Mouse (Mus musculus) heart, postnatal 4 days (tissue): Measurements from ENCODE around the gene Dnajc14. TPM values are rescaled to one million over a fixed set of nuclear protein-coding genes. Genes with fewer than 3 reads are reported as not detected.
A peak's percentile ranks its signal among the peaks of the same experiment; 100 is the strongest.

Experiments used
- DNase-seq: peaks from one replicate; pipeline ENCODE4 v3.0.0; 2021
- total RNA-seq, 2 experiments: library from RNA; stranded (reverse); gene quantifications; 2 replicates each; pipeline ENCODE4 v1.2.3; 2021

Dnajc14 gene
- 10 to 100 TPM; 45.0 to 48.0 TPM for total RNA-seq

DNA sequence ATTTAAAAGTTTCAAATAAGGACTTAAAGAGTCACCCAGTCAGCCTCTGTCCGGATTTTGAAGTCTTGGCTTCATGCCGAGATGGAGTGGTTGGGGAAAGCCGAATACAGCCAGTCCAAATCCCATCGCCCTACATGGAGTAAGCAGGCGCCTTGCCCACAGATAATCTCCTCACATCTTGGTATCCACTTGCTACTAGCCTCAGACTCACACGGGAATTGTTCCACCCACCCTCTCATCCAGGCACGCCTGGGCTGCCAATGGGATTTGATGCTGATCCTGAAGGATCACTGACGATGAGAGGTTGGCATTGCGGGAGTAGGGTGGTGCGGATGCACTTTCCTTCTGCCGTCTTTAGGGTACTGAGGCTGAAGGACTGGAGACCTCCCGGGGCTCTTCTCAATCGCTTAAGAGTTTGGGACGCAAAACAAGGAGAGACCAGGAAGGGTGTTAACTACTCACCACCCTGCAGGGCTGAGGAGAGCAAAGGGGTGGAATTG, at the start of gene Dnajc14:
Dnajc14 (plus strand) TSS at position 292 of the 500 bp plus-strand sequence.
- peak; percentile 71 for DNase-seq

DNA sequence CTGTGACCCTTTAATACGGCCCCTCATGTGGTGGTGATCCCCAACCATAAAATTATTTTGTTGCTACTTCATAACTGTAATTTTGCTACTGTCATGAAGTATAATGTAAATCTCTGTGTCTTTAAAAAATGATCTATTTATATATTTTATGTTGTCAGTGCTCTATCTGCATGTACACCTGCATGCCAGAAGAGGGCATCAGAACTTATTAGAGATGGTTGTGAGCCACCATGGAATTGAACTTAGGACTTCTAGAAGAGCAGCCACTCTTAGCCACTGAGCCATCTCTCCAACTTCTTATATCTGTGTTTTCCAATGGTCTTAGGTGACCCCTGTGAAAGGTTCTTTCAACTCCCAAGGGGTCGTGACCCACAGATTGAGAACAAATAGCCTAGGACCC, 31.0 kb upstream of the Dnajc14 start:
- DNase-seq, result no peak

DNA sequence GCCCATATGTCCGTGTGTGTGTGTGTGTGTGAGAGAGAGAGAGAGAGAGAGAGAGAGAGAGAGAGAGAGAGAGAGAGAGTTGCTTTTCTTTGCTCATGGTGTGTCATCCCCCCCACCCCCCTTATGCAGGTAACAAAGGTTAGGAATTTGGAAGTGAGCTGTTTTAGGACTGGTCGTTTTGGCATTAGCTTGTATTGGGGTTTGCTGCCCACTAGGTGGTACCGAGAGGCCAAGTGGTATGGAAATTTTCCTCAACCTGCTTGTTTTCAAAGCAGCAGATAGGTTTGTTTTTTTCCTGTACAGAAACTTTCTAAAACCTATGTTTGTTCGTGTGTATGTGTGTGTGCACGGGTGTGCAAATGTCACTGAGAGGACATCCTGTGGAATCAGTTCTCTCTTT, 30.2 kb upstream of the Dnajc14 start:
- no peak for DNase-seq

DNA sequence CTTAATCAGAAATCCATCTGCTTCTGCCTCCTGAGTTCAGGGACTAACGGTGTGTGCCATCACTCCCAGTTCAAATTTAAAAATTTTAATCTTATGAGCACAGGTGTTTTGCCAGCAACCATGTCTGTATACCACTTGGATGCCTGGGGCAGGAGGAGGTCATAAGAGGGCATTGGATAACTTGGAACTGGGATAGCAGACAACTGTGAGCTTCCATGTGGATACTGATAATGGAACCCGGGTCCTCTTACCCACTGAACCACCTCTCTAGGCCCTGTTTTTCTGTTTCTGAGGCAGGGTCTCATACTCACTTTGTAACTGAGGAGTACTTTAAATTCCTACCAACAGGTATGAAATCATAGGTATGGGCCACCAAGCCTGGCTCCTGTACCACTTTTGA, 25.4 kb upstream of the Dnajc14 start:
- DNase-seq, result no peak

DNA sequence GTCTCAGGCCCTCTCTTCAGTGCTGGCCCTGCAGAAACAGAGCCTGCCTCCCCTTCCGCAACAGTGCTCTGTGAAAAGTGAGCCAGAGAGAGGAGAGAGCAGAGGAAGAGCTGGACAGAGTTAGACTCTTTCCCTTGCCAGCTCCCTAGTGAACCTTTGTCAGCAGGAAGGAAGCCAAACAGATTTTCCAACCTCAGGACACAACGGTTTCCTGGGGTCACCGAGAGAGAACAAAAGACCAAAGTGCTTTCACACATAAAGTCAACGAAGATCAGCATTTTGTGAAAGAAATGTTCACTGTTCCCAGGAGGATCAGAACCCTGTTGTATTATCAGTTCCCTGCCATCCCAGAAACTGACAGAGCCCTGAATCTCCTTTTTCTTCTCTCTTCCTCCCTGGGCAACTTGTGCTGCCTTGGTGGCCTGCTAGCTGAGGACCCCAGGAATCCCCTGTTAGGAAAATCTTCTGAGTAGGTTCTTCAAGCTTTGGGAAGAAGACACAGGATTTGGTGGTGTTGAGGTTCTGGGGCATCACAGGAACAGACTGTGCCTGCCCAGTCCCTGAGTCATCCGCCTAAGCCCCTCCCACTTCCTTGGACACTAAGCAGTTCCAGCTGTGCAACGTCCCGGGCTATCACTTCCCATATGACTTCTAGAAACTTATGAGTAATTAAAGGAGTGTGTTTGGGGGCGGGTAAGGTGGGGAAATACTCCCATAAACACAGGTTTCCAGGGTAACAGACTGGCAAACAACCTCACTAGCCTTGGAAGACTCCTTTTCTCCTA, 24.7 kb upstream of the Dnajc14 start:
- DNase-seq, result peak; percentile 87

DNA sequence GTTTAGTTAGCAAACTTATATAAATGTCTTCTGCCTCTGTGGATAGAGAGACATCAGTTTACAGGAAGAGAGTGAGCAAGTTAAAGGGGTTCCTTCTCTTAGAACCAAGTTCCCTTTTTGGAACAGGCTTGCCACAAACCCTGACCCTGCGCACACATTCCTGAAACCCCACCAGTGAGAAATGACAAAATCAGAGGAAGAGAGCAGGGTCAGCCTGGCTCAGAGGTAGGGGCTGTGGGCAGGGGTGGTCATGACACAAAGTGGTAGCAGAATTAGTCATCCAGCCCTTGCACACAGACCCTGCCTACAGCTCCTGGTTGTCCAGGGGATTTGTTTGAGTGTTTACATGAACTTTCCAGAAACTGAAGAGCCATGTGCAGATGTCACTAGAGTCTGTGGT, 23.7 kb upstream of the Dnajc14 start:
- no peak for DNase-seq

DNA sequence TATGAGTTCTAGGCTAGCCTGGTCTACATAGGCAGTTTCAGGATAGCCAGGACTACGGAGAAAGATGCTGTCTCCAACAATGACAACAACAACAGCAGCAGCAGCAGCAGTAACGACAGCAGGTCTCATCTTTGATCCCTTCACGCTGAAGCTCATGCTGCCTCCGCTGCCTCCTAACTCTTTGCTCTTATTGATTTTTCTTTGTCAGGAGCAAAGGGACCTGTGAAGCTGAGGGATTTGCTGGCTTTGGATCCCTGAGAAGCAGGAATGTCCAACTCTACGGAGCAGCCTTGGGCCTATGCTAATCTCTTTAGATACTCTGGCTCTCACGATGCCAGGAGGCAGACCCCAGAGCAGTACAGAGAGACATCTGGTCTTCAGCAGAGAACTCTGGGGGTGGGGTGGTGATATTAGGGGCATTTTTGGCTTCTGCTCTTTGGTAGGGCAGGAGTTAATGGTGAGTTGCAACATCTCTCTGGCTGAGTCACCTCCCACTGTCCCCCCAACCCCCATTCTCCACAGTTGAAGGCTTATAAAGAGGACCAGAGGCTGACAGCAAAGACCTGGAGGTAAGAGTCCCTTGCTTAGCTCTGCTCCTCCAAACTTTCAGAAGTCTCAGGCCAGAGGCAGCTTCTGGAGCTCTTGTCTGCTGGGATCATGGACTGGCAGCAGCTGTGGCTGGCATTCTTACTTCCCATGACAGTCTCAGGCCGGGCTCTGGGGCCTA, 13.3 kb upstream of the Dnajc14 start, which contains the start of gene Mmp19:
Mmp19 (plus strand) TSS at position 513 of the 727 bp plus-strand sequence.
- peak; percentile 25 for DNase-seq

DNA sequence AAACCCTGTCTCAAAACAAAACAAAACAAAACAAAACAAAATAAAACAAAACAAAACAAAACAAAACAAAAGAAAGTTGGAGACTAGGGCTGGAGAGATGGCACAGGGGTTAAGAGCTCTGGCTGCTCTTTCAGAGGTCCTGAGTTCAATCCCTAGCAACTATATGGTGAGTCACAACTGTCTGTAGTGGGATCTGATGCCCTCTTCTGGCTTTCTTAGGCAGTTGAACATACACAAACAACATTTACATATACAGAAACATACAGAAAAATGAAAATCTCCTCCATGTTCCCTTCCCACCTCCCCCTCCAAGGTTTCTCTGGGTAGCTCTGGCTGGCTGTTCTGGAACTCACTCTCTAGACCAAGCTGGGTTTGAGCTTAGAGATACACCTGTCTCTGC, 11.8 kb upstream of the Dnajc14 start:
- DNase-seq, result no peak

DNA sequence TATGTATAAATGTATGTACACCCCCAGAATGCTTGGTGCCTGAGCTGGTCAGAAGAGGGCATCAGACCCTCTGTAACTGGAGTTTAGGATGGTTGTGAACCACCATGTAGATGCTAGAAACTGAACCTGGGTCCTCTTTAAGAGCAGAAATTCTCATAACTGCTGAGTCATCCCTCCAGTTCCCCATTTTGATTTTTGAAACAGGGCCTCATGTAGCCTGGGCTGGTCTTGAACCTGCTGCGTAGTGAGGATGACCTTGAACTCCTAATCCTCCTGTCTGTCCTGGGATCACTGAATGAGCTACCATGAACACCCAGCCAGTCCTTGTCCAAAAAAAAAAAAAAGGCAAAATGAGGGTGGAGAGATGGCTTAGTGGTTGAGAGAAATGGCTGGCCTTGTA, 10.6 kb upstream of the Dnajc14 start:
- DNase-seq, result no peak

DNA sequence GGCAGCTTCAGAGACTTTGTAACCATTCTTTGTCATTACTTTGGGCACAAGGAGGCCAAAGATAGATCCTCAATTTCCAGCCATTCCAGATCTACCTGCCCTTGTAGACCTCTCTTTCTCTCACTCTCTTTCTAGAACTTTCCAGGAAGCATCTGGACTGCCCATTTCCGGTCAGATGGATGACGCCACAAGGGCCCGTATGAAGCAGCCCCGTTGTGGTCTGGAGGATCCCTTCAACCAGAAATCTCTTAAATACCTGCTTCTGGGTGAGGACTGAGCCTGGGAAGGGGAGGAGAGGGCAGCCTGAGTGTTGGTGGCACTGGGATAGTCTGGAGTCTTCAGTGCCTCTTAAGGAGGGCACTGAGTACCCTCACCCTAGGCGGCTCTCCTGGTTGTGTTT, 9.5 kb upstream of the Dnajc14 start:
- no peak for DNase-seq

DNA sequence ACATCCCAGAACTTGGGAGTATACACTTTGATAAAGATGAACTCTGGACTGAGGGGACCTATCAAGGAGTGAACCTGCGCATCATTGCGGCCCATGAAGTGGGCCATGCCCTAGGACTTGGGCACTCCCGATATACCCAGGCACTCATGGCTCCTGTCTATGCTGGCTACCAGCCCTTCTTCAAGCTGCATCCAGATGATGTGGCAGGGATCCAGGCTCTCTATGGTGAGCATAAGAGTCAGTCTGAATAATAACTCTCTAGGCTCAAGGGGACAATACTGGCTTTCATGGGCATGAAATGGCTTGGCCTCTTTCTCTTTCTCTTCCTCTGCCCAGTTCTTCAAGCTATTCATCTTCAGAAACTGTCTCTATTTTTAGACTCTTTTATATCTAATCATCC, 8.3 kb upstream of the Dnajc14 start:
- no peak for DNase-seq

DNA sequence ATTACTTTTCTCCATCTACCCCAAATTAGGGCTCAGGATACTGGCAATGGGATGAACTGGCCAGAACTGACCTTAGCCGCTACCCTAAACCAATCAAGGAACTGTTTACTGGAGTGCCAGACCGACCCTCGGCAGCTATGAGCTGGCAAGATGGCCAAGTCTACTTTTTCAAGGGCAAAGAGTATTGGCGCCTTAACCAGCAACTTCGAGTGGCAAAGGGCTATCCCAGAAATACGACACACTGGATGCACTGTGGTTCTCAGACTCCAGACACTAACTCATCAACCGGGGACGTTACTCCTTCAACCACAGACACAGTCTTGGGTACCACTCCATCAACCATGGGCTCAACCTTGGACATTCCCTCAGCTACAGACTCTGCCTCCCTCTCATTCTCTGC, 5.2 kb upstream of the Dnajc14 start:
- DNase-seq, result no peak

DNA sequence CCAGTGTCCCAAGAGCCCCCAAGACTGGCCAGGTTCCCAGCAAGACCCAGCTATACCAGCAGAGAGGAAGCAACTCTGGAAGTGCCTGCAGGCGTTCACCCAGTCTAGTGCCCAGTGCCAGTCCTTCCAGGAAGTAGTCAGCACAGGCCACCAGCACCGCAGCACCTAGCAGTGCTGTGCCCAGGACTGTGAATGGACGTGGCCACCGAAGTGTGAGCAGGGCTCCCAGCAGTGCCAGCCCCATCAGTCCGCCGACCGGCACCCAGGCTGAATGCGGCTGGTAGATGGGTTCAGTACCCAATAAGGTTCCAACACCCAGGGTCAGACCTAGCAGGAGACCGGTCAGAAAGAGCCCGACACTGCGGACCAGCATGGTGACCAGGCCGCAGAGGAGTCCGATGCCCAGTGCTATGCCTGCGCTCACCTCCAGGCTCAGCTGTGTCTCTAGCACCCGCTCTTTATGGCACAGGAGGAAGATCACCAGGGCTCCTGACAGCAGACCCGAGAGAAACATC, 1.8 kb upstream of the Dnajc14 start:
- no peak for DNase-seq

DNA sequence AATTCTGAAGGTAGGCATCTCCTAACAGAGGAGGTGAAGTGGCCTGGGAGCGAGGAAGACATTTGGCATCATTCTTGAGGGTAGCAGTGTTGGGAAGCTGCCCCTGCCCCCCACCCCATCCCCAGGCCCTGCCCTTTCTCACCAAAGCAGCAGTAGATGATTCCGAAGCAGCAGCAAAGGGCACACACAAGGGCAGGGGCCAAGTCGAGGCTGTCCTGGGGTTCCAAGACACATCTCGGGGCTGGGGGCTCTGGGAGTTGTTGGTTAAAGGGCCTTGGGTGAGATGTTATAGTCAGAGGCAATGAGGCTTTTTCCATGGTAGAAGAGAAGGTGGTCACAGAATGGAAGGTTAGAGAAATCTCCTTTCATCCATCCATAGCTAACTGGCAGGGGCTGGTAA, 906 bp upstream of the Dnajc14 start:
- no peak for DNase-seq

DNA sequence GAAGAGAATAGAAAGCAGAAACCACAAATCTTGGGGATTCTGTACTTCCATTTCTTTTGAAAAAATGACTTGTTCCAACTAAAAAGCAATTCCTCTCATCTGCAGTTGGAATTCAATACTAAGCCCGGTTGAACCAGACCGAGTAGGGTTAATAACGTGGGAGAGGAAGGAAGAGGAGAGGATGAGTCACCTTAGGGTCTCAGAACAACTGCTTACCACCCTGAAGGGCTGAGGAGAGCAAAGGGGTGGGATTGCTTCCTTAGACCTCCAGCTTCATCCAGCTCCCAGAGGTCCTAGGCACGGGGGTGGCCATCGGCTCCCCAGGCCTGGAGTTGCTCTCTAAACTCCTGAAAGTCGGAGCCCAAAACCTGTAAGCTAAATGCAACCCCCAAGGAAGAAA, 501 bp upstream of the Dnajc14 start:
- DNase-seq, result no peak

DNA sequence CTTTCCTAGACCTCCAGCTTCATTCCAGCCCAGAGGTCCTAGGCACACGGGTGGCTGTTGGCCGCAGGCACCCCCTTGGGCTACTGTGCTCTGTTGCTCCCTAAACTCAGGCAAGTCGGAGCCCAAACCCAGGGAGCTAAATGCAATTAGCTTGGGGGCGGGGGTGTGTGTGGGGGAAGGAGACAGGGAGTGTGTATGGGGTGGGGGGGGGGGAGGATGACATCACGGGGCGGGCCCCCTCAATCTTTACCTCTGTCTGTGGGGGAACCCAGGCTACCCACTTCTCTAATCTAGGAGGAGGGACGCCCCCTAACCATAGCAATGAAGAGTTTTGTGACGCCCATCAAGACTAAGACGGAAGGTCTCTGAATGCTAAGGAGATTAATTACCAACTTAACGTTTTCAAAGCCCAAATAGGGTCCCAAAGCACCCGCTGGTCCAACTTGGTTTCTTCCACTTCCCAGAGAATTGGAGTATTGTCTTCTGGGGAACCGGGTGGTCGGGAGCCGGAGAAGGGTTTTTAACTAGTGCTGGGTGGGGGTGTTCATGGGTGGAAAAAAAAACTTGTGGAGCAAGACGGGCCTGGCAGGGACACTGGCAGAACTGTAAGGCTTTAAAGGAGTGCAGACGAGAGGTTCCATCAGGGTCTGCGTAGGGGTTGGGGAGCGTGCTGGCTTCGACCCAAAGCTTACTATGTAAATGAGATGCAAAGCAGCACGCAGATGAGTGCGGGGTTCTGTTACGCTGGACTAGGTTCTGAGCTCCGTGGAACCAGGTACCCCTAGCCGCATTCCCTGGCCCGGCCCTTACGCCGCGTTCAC, 619 bp downstream of the Dnajc14 start, which contains the start of gene Tmem198b:
Tmem198b (minus strand) TSS at position 100 of the 821 bp plus-strand sequence.
- peak; percentile 74 for DNase-seq

DNA sequence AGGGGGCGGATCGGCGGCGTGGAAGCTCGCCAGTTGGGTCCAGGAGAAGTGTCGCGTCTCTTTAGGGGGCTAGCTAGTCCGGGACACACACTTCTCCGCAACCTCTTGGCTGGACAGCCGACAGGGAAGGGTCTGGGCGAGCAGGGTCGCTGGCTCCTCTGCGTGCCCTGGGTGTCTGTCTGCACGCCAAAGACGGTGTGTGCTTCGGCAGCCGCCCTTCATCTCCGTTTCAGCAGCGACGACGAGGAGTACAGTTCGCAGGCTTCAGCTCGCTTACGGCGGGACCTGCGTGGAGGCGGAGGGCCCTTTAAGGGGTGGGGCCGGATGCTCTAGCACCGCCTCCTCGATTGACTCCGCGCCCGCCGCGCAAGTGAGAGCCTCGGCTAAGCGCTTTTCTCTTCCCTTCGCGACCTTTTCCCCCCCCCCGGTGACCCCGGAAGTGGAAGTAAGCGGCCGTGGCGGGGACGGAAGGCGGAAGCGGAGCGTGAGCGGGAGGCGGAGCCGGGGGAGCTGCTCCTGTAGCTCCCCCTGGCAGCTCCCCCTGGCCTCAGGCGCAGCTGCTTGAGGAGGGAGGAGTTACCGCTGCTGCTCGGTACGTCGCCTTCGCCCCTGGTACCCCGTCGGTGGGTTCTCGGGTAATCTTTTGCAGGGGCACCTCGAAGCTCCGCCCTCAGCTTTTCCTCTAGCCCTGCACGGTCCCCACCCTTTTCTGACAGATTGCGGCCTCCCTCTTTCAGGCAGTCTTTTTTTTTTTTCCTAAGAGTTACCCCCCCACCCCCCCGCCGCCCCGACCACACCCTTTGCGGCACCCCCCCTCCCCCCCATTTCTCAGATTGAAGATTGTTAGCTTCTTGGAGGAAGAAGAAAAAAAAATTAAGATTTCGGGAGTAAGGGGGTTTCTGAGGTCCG, 1.5 kb downstream of the Dnajc14 start:
- DNase-seq, result peak; percentile 97

DNA sequence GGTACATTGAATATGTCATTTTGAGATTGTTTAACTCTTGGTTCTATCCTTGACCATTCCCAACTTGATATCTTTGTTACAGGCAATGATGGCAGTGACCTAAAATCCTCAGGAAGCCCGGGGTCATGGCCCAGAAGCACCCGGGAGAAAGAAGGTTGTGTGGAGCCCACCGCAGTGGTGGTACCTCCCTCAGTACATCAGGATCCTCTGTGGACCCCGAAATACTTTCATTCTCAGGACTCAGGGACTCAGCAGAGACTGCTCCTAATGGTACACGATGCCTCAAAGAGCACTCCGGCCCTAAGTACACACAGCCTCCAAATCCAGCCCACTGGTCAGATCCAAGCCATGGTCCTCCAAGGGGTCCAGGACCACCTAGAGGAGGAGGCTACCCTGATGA, 2.2 kb downstream of the Dnajc14 start:
- DNase-seq, result no peak

DNA sequence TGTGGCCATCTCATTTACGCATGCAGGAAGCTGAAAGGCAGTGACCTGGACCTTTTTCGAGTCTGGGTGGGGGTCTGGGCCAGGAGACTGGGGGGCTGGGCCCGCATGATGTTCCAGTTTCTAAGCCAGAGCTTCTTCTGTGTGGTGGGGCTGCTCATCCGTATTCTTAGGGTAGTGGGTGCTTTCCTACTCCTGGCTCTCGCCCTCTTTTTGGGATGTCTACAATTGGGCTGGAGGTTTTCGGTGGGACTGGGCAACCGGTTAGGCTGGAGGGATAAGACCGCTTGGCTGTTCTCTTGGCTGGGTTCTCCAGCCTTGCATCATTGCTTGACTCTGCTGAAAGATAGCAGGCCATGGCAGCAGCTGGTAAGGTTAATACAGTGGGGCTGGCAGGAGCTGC, 3.2 kb downstream of the Dnajc14 start:
- no peak for DNase-seq

DNA sequence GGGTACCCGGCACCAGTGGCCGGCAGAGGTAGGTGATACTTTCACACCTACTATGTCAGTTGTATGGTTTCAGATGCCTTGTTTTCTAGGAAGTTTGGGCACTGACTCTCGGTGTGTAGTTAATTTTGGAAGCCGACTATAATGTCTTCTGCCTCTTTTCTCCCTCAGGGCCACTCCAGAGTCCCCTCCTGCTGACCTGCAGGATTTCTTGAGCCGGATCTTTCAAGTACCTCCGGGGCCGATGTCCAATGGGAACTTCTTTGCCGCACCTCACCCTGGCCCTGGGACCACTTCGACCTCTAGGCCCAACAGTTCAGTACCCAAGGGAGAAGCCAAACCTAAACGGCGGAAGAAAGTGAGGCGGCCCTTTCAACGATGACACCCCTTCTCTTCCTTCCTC, 13.2 kb downstream of the Dnajc14 start, which contains the start of gene Sarnp:
Sarnp (plus strand) TSS at position 301 of the 400 bp plus-strand sequence.
- no peak for DNase-seq

DNA sequence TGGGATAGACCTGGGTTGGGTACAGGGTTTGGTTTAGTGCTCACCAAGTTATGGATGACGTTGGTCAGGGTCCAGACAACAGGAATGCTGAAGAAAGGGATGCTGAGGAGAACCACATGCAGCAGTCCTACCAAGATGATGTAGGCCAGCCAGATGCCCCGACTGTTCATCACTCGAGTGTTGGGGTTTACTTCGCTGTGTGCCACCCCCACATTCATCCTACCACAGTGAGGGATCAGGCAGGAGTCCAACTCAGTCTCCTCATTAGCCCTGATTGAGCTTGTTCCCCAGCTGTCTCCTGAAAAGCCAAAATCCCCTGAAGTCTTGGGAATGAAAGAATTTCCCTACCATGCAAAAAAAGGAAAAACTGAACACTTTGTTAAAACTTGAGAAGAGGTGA, 16.4 kb downstream of the Dnajc14 start:
- no peak for DNase-seq
